Mouse (Mus musculus) CH12.LX (cell line): ENCODE results near the gene Skida1. TPM values are rescaled to one million over a fixed set of nuclear protein-coding genes. Genes with fewer than 3 reads are reported as not detected.

Source experiments
- DNase-seq: peaks from one replicate; pipeline ENCODE4 v3.0.0-alpha.2; 2013; ENCODE audit errors: extremely low read depth
- H3K27ac ChIP-seq: 2 replicates; pipeline ENCODE4 v1.5.1; 2012; ENCODE audit warnings: low read depth, mild to moderate bottlenecking, control low read depth, moderate library complexity; ENCODE audit not compliant: insufficient read depth
- H3K27me3 ChIP-seq: replicated peaks from 2 replicates; pipeline ENCODE3; 2012; ENCODE audit warnings: inconsistent platforms
- H3K36me3 ChIP-seq, 2 experiments: replicated peaks in 1 of 2; 2 replicates each; pipeline versions ENCODE3 to v1.6.1; 2012; ENCODE audit warnings: inconsistent platforms in 1 of 2, low read length in 1 of 2, mild to moderate bottlenecking in 1 of 2, mixed read lengths in 1 of 2, moderate library complexity in 1 of 2; ENCODE audit not compliant: control insufficient read depth in 1 of 2, insufficient read depth in 1 of 2
- H3K4me1 ChIP-seq, 2 experiments: 2 replicates each; pipeline ENCODE4 v1.6.1; 2012; ENCODE audit warnings: inconsistent platforms in 1 of 2, moderate library complexity in 1 of 2; ENCODE audit not compliant: insufficient read depth in 2 of 2, control insufficient read depth in 1 of 2
- H3K4me2 ChIP-seq: 2 replicates; pipeline ENCODE4 v1.6.1; 2012; ENCODE audit warnings: low read depth, mild to moderate bottlenecking, control low read depth; ENCODE audit not compliant: poor library complexity, insufficient read depth, severe bottlenecking
- H3K4me3 ChIP-seq, 3 experiments: fragments of 150-350 bp in 1 of 3; sonication (generic) in 1 of 3; replicated peaks in 1 of 3; 2 replicates each; pipeline versions ENCODE3 to v1.5.1; 2011 to 2012; ENCODE audit warnings: low read depth in 2 of 3, low read length in 2 of 3, mild to moderate bottlenecking in 2 of 3, moderate library complexity in 2 of 3, control low read depth in 1 of 3, improper control_type of control experiment in 1 of 3, inconsistent platforms in 1 of 3, mixed read lengths in 1 of 3; ENCODE audit not compliant: poor library complexity in 1 of 3
- H3K79me2 ChIP-seq: replicated peaks from 2 replicates; pipeline ENCODE4 v1.6.1; 2012; ENCODE audit warnings: mild to moderate bottlenecking, moderate library complexity; ENCODE audit not compliant: control insufficient read depth, poor library complexity, insufficient read depth, severe bottlenecking; ENCODE audit errors: extremely low read depth
- H3K9ac ChIP-seq: 2 replicates; pipeline ENCODE4 v1.6.1; 2012; ENCODE audit warnings: low read depth, mild to moderate bottlenecking, control low read depth, moderate library complexity; ENCODE audit not compliant: insufficient read depth
- H3K9me3 ChIP-seq: replicated peaks from 2 replicates; pipeline ENCODE3; 2012; ENCODE audit warnings: low read length, inconsistent platforms, mixed read lengths
- BHLHE40 ChIP-seq: IDR thresholded peaks from 2 replicates; pipeline ENCODE4 v1.6.1; 2011; ENCODE audit warnings: mild to moderate bottlenecking, low read depth, low read length, improper control_type of control experiment
- CHD1 ChIP-seq: IDR thresholded peaks from 2 replicates; pipeline ENCODE4 v1.6.1; 2012; ENCODE audit warnings: low read depth, low read length, improper control_type of control experiment, inconsistent platforms
- CHD2 ChIP-seq: IDR thresholded peaks from 2 replicates; pipeline ENCODE4 v1.6.1; 2011; ENCODE audit warnings: low read length, improper control_type of control experiment
- CTCF ChIP-seq, 2 experiments: IDR thresholded peaks in 1 of 2; conservative IDR thresholded peaks in 1 of 2; 2 replicates each; pipeline ENCODE4 v1.5.1; 2011 to 2012; ENCODE audit warnings: low read depth in 2 of 2, low read length in 2 of 2, improper control_type of control experiment in 1 of 2, inconsistent platforms in 1 of 2, mild to moderate bottlenecking in 1 of 2, moderate library complexity in 1 of 2
- E2F4 ChIP-seq: IDR thresholded peaks from 2 replicates; pipeline ENCODE4 v1.6.1; 2011; ENCODE audit warnings: low read depth, low read length, improper control_type of control experiment; ENCODE audit not compliant: insufficient replicate concordance
- ELF1 ChIP-seq: IDR thresholded peaks from 2 replicates; pipeline ENCODE4 v1.6.1; 2014; ENCODE audit warnings: low read depth, mild to moderate bottlenecking, inconsistent platforms, low read length, improper control_type of control experiment
- EP300 ChIP-seq: IDR thresholded peaks from 2 replicates; pipeline ENCODE4 v1.6.1; 2011; ENCODE audit warnings: low read length, improper control_type of control experiment
- ETS1 ChIP-seq: conservative IDR thresholded peaks from 2 replicates; pipeline ENCODE4 v1.6.1; 2012; ENCODE audit warnings: low read depth, mild to moderate bottlenecking, inconsistent platforms, low read length, improper control_type of control experiment, moderate library complexity
- GABPA ChIP-seq: IDR thresholded peaks from 2 replicates; pipeline ENCODE4 v1.6.1; 2012; ENCODE audit warnings: low read depth, low read length, improper control_type of control experiment, inconsistent platforms; ENCODE audit not compliant: insufficient replicate concordance
- HCFC1 ChIP-seq: IDR thresholded peaks from 2 replicates; pipeline ENCODE4 v1.6.1; 2012; ENCODE audit warnings: low read depth, mild to moderate bottlenecking, inconsistent platforms, low read length, improper control_type of control experiment
- IRF4 ChIP-seq: IDR thresholded peaks from 2 replicates; pipeline ENCODE4 v1.6.1; 2014; ENCODE audit warnings: low read depth, mild to moderate bottlenecking, inconsistent platforms, low read length, improper control_type of control experiment
- JUN ChIP-seq: IDR thresholded peaks from 2 replicates; pipeline ENCODE4 v1.6.1; 2011; ENCODE audit warnings: low read depth, mild to moderate bottlenecking, low read length, improper control_type of control experiment, moderate library complexity; ENCODE audit not compliant: insufficient read depth
- JUND ChIP-seq: conservative IDR thresholded peaks from 2 replicates; pipeline ENCODE4 v1.6.1; 2011; ENCODE audit warnings: low read depth, low read length, improper control_type of control experiment
- KAT2A ChIP-seq: IDR thresholded peaks from 2 replicates; pipeline ENCODE4 v1.6.1; 2012; ENCODE audit warnings: low read length, improper control_type of control experiment, inconsistent platforms; ENCODE audit not compliant: insufficient replicate concordance
- MAFK ChIP-seq: IDR thresholded peaks from 2 replicates; pipeline ENCODE4 v1.6.1; 2011; ENCODE audit warnings: low read length, improper control_type of control experiment; ENCODE audit not compliant: insufficient replicate concordance
- MAX ChIP-seq: IDR thresholded peaks from 2 replicates; pipeline ENCODE4 v1.6.1; 2011; ENCODE audit warnings: low read length, improper control_type of control experiment
- MAZ ChIP-seq: IDR thresholded peaks from 2 replicates; pipeline ENCODE4 v1.6.1; 2012; ENCODE audit warnings: low read depth, mild to moderate bottlenecking, inconsistent platforms, low read length, improper control_type of control experiment, moderate library complexity
- MEF2A ChIP-seq: IDR thresholded peaks from 2 replicates; pipeline ENCODE4 v1.6.1; 2014; ENCODE audit warnings: low read depth, mild to moderate bottlenecking, inconsistent platforms, low read length, improper control_type of control experiment, borderline replicate concordance
- MXI1 ChIP-seq: IDR thresholded peaks from 2 replicates; pipeline ENCODE4 v1.6.1; 2011; ENCODE audit warnings: mild to moderate bottlenecking, low read depth, low read length, improper control_type of control experiment
- MYC ChIP-seq: IDR thresholded peaks from 2 replicates; pipeline ENCODE4 v1.6.1; 2011; ENCODE audit warnings: low read depth, mild to moderate bottlenecking, improper control_type of control experiment, low read length
- NELFE ChIP-seq: IDR thresholded peaks from 2 replicates; pipeline ENCODE4 v1.6.1; 2011; ENCODE audit warnings: low read depth, low read length, improper control_type of control experiment
- NRF1 ChIP-seq: IDR thresholded peaks from 2 replicates; pipeline ENCODE4 v1.6.1; 2014; ENCODE audit warnings: low read depth, mild to moderate bottlenecking, inconsistent platforms, low read length, improper control_type of control experiment, moderate library complexity
- PAX5 ChIP-seq: IDR thresholded peaks from 2 replicates; pipeline ENCODE4 v1.6.1; 2012; ENCODE audit warnings: low read length, inconsistent platforms, mixed read lengths
- POLR2A ChIP-seq: IDR thresholded peaks from 2 replicates; pipeline ENCODE4 v1.6.1; 2011; ENCODE audit warnings: low read depth, mild to moderate bottlenecking, improper control_type of control experiment, low read length
- POLR2AphosphoS2 ChIP-seq: IDR thresholded peaks from 2 replicates; pipeline ENCODE4 v1.6.1; 2011; ENCODE audit warnings: low read depth, low read length, improper control_type of control experiment
- RAD21 ChIP-seq: IDR thresholded peaks from 2 replicates; pipeline ENCODE4 v1.6.1; 2011; ENCODE audit warnings: low read depth, mild to moderate bottlenecking, low read length, improper control_type of control experiment, moderate library complexity
- RCOR1 ChIP-seq: conservative IDR thresholded peaks from 2 replicates; pipeline ENCODE4 v1.6.1; 2012; ENCODE audit warnings: low read depth, mild to moderate bottlenecking, inconsistent platforms, low read length, improper control_type of control experiment
- SIN3A ChIP-seq: IDR thresholded peaks from 2 replicates; pipeline ENCODE4 v1.6.1; 2012; ENCODE audit warnings: low read length, improper control_type of control experiment, inconsistent platforms
- SMC3 ChIP-seq: IDR thresholded peaks from 2 replicates; pipeline ENCODE4 v1.6.1; 2011; ENCODE audit warnings: low read depth, low read length, improper control_type of control experiment
- TBP ChIP-seq: conservative IDR thresholded peaks from 2 replicates; pipeline ENCODE4 v1.6.1; 2011; ENCODE audit warnings: low read depth, low read length, improper control_type of control experiment
- TCF12 ChIP-seq: IDR thresholded peaks from 2 replicates; pipeline ENCODE4 v1.6.1; 2014; ENCODE audit warnings: low read depth, mild to moderate bottlenecking, inconsistent platforms, low read length, improper control_type of control experiment
- UBTF ChIP-seq: IDR thresholded peaks from 2 replicates; pipeline ENCODE4 v1.6.1; 2012; ENCODE audit warnings: low read depth, mild to moderate bottlenecking, inconsistent platforms, low read length, improper control_type of control experiment, moderate library complexity
- USF1 ChIP-seq: IDR thresholded peaks from 2 replicates; pipeline ENCODE4 v1.6.1; 2014; ENCODE audit warnings: low read depth, mild to moderate bottlenecking, inconsistent platforms, low read length, improper control_type of control experiment
- USF2 ChIP-seq: conservative IDR thresholded peaks from 2 replicates; pipeline ENCODE4 v1.6.1; 2011; ENCODE audit warnings: low read depth, low read length, improper control_type of control experiment
- ZC3H11A ChIP-seq: IDR thresholded peaks from 2 replicates; pipeline ENCODE4 v1.6.1; 2012; ENCODE audit warnings: low read depth, mild to moderate bottlenecking, inconsistent platforms, low read length, improper control_type of control experiment
- ZKSCAN1 ChIP-seq: IDR thresholded peaks from 2 replicates; pipeline ENCODE4 v1.6.1; 2012; ENCODE audit warnings: low read depth, inconsistent platforms, low read length, improper control_type of control experiment, borderline replicate concordance
- ZMIZ1 ChIP-seq: IDR thresholded peaks from 2 replicates; pipeline ENCODE4 v1.6.1; 2012; ENCODE audit warnings: low read depth, mild to moderate bottlenecking, inconsistent platforms, low read length, improper control_type of control experiment
- ZNF384 ChIP-seq: IDR thresholded peaks from 2 replicates; pipeline ENCODE4 v1.6.1; 2012; ENCODE audit warnings: low read depth, low read length, improper control_type of control experiment, inconsistent platforms
- dilution Hi-C: fragments of 300-500 bp; cut with MboI; formaldehyde crosslinking; loops from 2 replicates; pipeline ENCODE4 v1.14.3; 2020; ENCODE audit warnings: low sequenced_read_pairs; ENCODE audit not compliant: extremely low pct_unique_long_range_greater_than_20kb, extremely low pct_ligation_motif_present
- in situ Hi-C: fragments of 300-500 bp; cut with MboI; formaldehyde crosslinking; loops from 3 replicates; pipeline ENCODE4 v1.14.3; 2019; ENCODE audit warnings: low sequenced_read_pairs, low pct_ligation_motif_present, low pct_unique_long_range_greater_than_20kb, mixed read lengths
- polyA plus RNA-seq: library from polyadenylated mRNA; unstranded; fragments of >175 nt; gene quantifications from 2 replicates; pipeline ENCODE4 v1.2.1, GENCODE M21; 2012; ENCODE audit warnings: low read depth; ENCODE audit not compliant: insufficient read length
- total RNA-seq, 2 experiments: library from RNA; depleted of rRNA; stranded (reverse); fragments of 300-350 nt in 1 of 2; fragments of >200 nt in 1 of 2; gene quantifications; 2 replicates each; pipeline ENCODE4 v1.2.3; 2012 to 2014

The Skida1 gene
- total and polyA plus RNA-seq, 3 experiments, result 0.35 to 0.85 (median 0.36) TPM

DNA sequence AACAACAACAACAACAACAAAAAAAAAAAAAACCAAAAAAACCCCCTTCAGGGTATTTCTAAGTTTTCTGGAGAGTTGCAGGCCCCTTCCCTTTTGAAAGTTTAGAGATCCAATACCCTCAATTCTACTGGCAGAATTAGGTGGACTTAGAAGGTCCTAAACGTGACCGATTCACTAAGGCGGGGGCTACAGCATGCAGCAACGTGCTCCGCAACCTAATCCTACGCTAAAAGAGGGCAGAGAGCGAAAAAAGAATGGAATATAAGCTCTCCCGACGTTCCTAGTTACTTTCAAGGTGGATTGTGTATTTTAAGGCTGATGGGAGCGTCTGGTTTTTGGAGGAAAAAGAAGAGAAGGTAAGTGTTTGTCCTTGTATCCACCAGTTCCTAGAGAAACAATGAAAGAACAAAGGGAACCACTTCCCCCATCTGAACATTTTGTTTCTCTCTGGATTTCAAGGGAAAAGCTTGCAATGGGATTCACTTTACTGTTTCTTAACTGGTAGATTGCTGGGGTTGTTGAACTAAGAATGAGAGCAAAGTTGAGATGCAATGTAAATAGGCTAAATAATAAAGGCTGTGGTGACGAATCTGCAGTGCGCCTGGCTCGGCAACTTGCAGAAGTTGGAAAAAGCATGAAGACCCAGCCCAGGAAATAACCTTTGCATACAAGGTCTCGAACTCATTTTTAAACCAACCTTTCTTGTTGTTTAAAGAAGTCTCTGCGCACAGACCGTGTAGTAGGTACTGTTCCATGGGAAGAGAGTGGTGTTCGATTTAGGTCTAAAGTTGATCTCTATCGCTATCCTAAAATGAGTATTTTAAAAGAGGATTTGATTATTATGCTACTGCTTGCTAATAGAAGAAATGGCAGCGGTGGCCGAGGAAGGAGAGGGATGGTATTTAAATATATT, 6.4 kb upstream of the Skida1 start, which contains the start of gene Mllt10:
Mllt10 (plus strand) TSS at position 222 of the 913 bp plus-strand sequence.
- Histone ChIP-seq H3K36me3 (no peaks in the 10 kb centered on the region), H3K27me3 (no peaks in the 10 kb centered on the region), H3K4me3 (peak within 1 kb of the TSS; percentile 61 to 73 (median 70)), H3K4me1 (peaks cover 2 to 22% of the 10 kb centered on the region in 2 experiments; a peak in 2 of 4 replicates), H3K79me2 (peaks cover 8% of the 10 kb centered on the region), H3K27ac (peak within 1 kb of the TSS; percentile 85), H3K9me3 (no peaks in the 10 kb centered on the region), H3K9ac (peak within 1 kb of the TSS; percentile 70), H3K4me2 (peak within 1 kb of the TSS; percentile 72)
- TF ChIP-seq HCFC1, result peak; percentile 55; the same call in 1 of the 2 replicates
- TF ChIP-seq E2F4, result peak; percentile 5; the same call in 1 of the 2 replicates
- TF ChIP-seq PAX5, result no peak
- TF ChIP-seq NRF1, result no peak
- TF ChIP-seq TCF12, result no peak
- TF ChIP-seq ETS1, result peak; percentile 20; the same call in 1 of the 2 replicates
- no peak for TF ChIP-seq SIN3A
- no peak for TF ChIP-seq JUN
- no peak for TF ChIP-seq CTCF (conservative IDR thresholded peaks at IDR 0.05 in 1 of 2, IDR thresholded peaks at IDR 0.05 in 1 of 2; ENCODE audit: low read depth in 2 of 2, low read length in 2 of 2)
- no peak; the same call in 1 of the 2 replicates for TF ChIP-seq JUND
- TF ChIP-seq MAX, result 0 out of 2 replicates have a peak, but pooled peaks have one; percentile 7
- TF ChIP-seq BHLHE40, result no peak
- no peak for TF ChIP-seq GABPA
- peak; percentile 58 for TF ChIP-seq ZMIZ1
- peak; percentile 17; the same call in 1 of the 2 replicates for TF ChIP-seq POLR2AphosphoS2
- no peak for TF ChIP-seq MXI1
- TF ChIP-seq USF2, result no peak
- TF ChIP-seq RAD21, result no peak
- no peak for TF ChIP-seq MAFK
- no peak for TF ChIP-seq ZNF384
- TF ChIP-seq IRF4, result no peak; the same call in 1 of the 2 replicates
- TF ChIP-seq ELF1, result 0 out of 2 replicates have a peak, but pooled peaks have one; percentile 36
- peak; percentile 95 for TF ChIP-seq TBP
- TF ChIP-seq POLR2A, result peak; percentile 72
- no peak for TF ChIP-seq RCOR1
- TF ChIP-seq UBTF, result no peak
- TF ChIP-seq MYC, result no peak
- TF ChIP-seq USF1, result no peak
- TF ChIP-seq KAT2A, result no peak
- TF ChIP-seq ZKSCAN1, result no peak
- peak; percentile 40; the same call in 1 of the 2 replicates for TF ChIP-seq MEF2A
- no peak; the same call in 1 of the 2 replicates for TF ChIP-seq CHD1
- TF ChIP-seq SMC3, result no peak
- peak; percentile 46 for TF ChIP-seq ZC3H11A
- TF ChIP-seq NELFE, result peak; percentile 82
- TF ChIP-seq EP300, result 0 out of 2 replicates have a peak, but pooled peaks have one; percentile 22
- TF ChIP-seq MAZ, result no peak
- no peak for TF ChIP-seq CHD2
- peak; percentile 54 for DNase-seq
- dilution Hi-C loops (no loop called here), in situ Hi-C loops (no loop called here)
